Mouse (Mus musculus) CD4-positive, CD25-positive, alpha-beta regulatory T cell, adult 4 months (primary cell): ENCODE measurements around the gene Gtf2e1. TPM values are rescaled to one million over a fixed set of nuclear protein-coding genes. Genes with fewer than 3 reads are reported as not detected.

Experiments
- ATAC-seq: one replicate; pipeline ENCODE4 v1.8.0; 2017
- polyA plus RNA-seq, 2 experiments: library from polyadenylated mRNA; unstranded; fragments of 100-300 nt; shearing (Covaris generic); gene quantifications; one replicate each; pipeline ENCODE4 v1.2.1; 2017

Gene Gtf2e1
- 10 to 100 TPM; 14.4 to 16.9 TPM for polyA plus RNA-seq

- peak; percentile 99 for ATAC-seq
Observed at GRCm38 (mm10) chr16:37539611-37540580, at the start of gene Gtf2e1, which contains the start of gene Rabl3. Gene Gtf2e1, minus strand, starts transcription at chr16:37539789. Gene Rabl3, plus strand, starts transcription at chr16:37539885.

DNA sequence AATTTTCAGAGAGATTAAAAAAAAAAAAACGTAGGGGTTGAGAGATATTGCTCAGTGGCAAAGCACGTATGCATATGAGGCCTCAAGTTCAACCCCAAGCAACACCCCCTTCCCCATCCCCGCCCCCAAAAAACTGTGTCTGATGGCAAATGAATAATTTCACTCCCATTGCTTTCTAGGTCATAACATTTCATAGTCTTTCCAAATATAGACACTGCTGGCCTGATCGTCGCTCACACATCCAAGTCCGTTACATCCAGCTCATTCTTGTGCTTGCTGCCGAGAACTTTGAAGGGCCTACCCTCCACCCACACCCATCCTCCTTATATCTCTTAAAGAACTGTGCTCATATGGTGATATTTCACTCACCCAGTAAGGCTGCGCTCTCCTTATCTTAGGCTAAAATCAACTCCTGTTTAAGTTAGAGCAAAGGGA, 45.6 kb upstream of the Gtf2e1 start:
- no peak for ATAC-seq

- ATAC-seq = no peak
Observed at GRCm38 (mm10) chr16:37584218-37585035, 44.8 kb upstream of the Gtf2e1 start.

DNA sequence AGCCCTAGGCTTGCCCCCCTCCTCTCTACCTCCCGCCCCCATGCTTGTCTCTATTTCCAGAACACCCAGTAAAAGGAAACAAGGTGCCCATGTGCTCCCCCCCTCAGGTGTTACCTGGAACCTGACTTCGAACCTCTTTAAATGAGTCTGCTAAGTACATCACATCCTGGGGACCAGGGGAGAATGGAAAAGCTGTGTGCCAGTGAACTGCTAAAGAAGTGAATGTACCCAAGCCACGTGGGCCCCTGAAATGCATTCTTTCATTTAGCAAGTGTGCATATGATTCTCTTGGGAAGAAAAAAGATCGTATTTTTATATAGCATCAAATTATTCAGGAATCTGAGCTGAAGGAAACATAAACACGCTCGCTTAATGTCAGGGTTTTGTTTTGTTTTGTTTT, 44.2 kb upstream of the Gtf2e1 start:
- no peak for ATAC-seq

GRCm38 (mm10) chr16:37583306-37583705, 43.7 kb upstream of the Gtf2e1 start:
- ATAC-seq = no peak

- no peak for ATAC-seq
Observed at GRCm38 (mm10) chr16:37581901-37582300, 42.3 kb upstream of the Gtf2e1 start.

GRCm38 (mm10) chr16:37580651-37581050, 41.1 kb upstream of the Gtf2e1 start:
- ATAC-seq = no peak

DNA sequence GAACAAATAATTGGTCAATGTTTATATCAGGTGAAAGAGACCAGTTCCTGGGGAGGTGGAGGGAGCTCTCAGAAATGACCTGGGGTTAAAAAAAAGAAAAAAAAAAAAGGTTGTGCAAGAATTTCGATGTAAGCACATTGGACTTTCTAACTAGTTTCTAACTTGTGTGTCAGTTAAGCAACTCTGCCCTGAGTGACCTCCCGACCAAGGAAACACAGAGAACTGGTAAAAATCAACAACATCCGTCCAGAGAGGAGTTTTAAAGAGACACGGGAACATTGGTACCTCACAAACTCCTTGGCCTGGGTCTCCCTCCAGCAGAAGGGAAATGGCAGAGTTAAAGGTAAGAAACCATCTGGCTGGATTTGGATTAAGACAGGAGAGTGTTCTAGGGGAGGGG, 40.4 kb upstream of the Gtf2e1 start, which contains the start of gene Hgd:
Gene Hgd (plus strand): TSS at position 160 of the 400 bp plus-strand sequence.
- ATAC-seq = no peak

- no peak for ATAC-seq
Observed at GRCm38 (mm10) chr16:37579591-37579990, 40.0 kb upstream of the Gtf2e1 start.

GRCm38 (mm10) chr16:37575325-37575724, 35.7 kb upstream of the Gtf2e1 start:
- no peak for ATAC-seq

GRCm38 (mm10) chr16:37573061-37573460, 33.5 kb upstream of the Gtf2e1 start:
- ATAC-seq = no peak

GRCm38 (mm10) chr16:37572117-37572754, 32.6 kb upstream of the Gtf2e1 start:
- ATAC-seq = no peak

DNA sequence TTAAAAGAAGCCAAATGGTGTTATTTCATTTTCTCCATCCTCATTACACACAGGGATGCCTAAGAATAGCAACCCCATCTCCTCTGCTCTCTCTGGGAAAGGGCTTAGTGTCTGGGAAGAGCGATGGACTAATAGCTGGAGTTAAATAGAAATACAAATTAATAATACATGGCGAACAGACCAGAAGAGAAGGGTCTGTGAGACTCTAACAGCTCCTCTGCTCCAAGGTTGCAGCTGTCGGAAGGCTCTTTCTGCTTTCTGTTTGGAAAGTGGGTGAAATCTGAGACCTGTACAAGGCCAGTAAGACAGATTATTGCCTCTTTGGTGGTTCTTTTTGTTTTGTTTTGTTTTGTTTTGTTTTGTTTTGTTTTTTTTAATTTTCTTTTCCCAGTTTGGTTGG, 32.0 kb upstream of the Gtf2e1 start:
- no peak for ATAC-seq

- ATAC-seq = no peak
Observed at GRCm38 (mm10) chr16:37567113-37568050, 27.8 kb upstream of the Gtf2e1 start.

DNA sequence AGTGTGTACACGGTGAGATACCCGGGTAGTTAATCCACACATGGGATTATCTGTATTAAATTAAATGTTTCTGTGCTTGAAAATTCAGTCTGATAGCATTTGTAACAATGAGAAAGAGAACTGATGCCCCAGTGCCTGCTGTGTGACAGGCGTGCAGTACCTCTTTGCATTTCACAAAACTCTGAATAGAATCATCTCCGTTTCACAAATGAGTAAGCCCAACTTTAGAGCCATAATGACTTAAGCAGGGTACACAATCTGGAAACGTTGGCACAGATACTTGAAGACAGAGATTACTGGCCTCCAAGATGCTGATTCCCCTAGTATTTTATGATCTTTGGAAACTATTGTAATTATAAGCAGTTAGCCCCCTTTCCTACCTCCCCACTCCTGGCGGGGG, 26.5 kb upstream of the Gtf2e1 start:
- ATAC-seq = no peak

DNA sequence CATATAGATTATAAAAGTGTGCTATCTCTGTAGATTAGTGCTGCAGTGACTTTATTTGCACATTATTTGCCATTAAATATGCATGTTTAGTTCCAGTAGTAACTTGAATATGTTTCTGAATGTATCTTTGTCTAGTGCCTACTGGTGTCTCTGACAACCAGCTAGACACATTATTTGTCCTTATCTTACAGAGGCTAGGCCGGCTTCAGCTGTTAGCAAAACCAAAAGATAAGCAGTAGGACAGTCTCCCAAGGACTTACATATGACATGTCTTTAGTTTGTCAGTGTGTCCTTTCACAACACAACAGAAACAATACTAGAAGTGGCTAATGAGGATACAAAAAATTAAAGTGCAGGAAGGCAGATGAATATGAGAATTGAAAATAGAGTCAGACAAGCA, 25.5 kb upstream of the Gtf2e1 start:
- ATAC-seq = no peak

DNA sequence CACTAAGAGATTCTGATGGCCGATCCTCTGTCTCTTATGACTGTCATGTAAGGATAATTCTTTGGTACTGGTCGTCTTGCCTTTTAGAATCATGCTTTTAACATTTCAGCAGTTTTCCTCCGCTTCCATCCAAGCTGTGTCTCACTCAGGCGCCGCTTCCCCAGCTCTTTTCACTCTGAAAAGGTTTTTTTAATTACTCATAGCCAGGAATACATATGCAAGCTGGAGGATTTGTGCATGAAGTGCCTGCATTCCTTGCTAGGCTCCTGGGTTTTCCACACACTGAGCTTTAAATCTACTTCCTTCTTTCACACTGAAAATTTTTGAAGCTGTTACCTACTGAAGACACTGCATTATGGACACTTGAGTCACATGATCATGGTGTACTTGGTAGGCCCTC, 23.4 kb upstream of the Gtf2e1 start:
- no peak for ATAC-seq

GRCm38 (mm10) chr16:37562414-37562813, 22.8 kb upstream of the Gtf2e1 start:
- ATAC-seq = no peak

DNA sequence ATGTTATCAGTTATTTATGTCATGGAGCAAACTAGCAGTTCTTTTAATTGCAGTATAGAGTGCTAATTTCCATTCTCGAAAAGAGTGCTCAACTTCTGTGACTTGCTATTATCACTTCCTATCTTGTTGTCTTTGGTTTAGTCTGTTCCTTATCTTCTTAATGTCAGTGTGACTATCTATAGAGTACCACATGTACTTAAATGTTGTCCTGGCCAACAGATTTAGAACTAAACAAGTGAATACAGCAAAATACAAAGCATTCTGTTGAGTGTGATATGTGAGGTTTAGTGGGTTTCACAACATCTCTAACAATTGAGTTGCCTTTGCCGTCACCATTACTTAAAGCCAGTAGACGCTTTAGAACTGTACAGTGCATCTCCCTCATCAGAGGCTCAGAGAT, 13.2 kb upstream of the Gtf2e1 start:
- no peak for ATAC-seq

- ATAC-seq = no peak
Observed at GRCm38 (mm10) chr16:37550981-37551380, 11.4 kb upstream of the Gtf2e1 start.

DNA sequence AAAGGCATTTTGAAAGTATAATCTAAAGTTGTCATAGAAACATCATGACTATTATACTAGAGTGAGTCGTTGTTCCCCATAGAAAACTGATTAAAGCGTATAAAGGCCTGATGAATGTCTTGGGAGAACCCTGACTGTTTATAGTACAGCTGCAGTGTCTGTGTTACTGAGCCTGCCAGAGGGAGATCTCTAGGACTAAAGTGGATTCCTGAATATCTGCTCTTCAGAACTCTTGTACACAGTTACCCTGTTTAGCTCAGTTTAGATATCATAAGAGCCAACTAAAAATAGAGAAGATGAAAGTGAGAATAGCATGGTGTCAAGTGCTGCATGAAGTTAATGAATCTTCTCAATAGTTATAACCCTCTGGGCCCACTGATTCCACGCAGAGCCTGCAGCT, 10.7 kb upstream of the Gtf2e1 start:
- no peak for ATAC-seq

- ATAC-seq = no peak
Observed at GRCm38 (mm10) chr16:37546312-37546711, 6.7 kb upstream of the Gtf2e1 start.
